Mouse (Mus musculus) telencephalon, adult 2 months (tissue): ENCODE measurements around the gene Fa2h.

Experiments used
- DNase-seq: peaks from one replicate; pipeline ENCODE4 v3.0.0-alpha.2; 2011; ENCODE audit warnings: low read depth, low spot score

The Fa2h gene

GRCm38 (mm10) chr8:111299821-111300568, 93.6 kb downstream of the Fa2h start, which contains the start of gene Rfwd3:
TSS of gene Rfwd3 (minus strand) at chr8:111300222.
- peak; percentile 98 for DNase-seq

DNA sequence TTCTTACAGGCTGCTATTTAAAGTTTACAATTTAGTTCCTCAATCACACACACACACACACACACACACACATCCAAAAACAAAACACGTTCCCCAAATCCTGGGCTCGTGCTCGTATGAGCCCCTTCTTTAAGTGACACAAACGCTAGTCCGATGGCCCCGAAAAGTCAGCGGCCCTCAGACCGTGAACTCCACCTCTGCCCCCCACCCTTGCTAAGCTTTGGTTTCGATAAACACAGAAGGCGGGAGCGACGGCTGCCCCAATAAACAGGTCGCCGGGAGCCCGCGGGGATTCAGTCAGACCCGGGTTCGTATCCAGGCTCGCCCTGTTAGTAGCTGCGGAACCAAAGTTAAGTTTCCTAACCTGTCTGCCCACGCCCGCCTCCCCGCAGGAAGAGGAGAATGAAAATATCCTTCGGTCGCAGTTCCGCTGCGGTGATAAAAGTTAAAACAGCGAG, 94.2 kb downstream of the Fa2h start:
- DNase-seq, result no peak

DNA sequence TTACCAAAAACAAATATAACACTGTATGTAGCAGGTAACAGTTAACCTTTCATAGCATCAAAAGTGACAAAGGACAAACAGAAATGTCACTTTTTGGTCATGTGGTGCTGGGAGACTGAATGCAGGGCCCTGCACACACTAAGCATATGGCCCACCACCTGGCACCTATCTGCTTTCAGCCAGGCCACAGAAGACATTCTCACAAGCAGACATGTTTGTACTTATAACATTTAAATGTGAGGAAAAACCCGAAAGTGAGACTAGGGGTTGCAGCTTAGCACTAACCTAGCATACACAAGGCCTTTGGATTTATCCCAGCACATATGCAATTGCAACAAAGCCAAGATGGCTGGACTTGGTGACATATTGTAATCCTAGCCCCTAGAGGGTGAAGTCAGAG, 95.6 kb downstream of the Fa2h start:
- no peak for DNase-seq
